Mouse (Mus musculus) midbrain, embryonic 14.5 days (tissue): ENCODE measurements around the gene Zfp30. TPM values are rescaled to one million over a fixed set of nuclear protein-coding genes. Genes with fewer than 3 reads are reported as not detected.

Experiments
- ATAC-seq: fragments of 200-750 bp; cut with Nextera tagmentation; 2 replicates; pipeline ENCODE4 v1.8.0; 2017; ENCODE audit warnings: moderate number of reproducible peaks, moderate library complexity; ENCODE audit not compliant: low FRiP score, low TSS enrichment
- DNase-seq: peaks from one replicate; pipeline ENCODE4 v3.0.0-alpha.2; 2015
- H3K27ac ChIP-seq: fragments of 300-500 bp; sonication (generic); replicated peaks from 2 replicates; pipeline ENCODE4 v1.5.1; 2014; ENCODE audit warnings: mild to moderate bottlenecking, low read depth, low read length, moderate library complexity
- H3K27me3 ChIP-seq: fragments of 300-500 bp; sonication (generic); 2 replicates; pipeline ENCODE4 v1.6.1; 2014; ENCODE audit warnings: low read length, control low read depth, mixed read lengths; ENCODE audit not compliant: control insufficient read depth, insufficient read depth
- H3K36me3 ChIP-seq: fragments of 300-500 bp; sonication (generic); 2 replicates; pipeline ENCODE4 v1.6.1; 2014; ENCODE audit warnings: low read length, control low read depth; ENCODE audit not compliant: control insufficient read depth, insufficient read depth
- H3K4me1 ChIP-seq: fragments of 300-500 bp; sonication (generic); 2 replicates; pipeline ENCODE4 v1.6.1; 2014; ENCODE audit warnings: mild to moderate bottlenecking, antibody characterized with exemption, low read length, control low read depth; ENCODE audit not compliant: control insufficient read depth, insufficient read depth
- H3K4me2 ChIP-seq: fragments of 300-500 bp; sonication (generic); 2 replicates; pipeline ENCODE4 v1.6.1; 2014; ENCODE audit warnings: mild to moderate bottlenecking, low read length, moderate library complexity
- H3K4me3 ChIP-seq: fragments of 300-500 bp; sonication (generic); replicated peaks from 2 replicates; pipeline ENCODE4 v1.5.1; 2014; ENCODE audit warnings: low read depth, low read length
- H3K9ac ChIP-seq: fragments of 300-500 bp; sonication (generic); replicated peaks from 2 replicates; pipeline ENCODE4 v1.6.1; 2014; ENCODE audit warnings: mild to moderate bottlenecking, low read length, moderate library complexity
- H3K9me3 ChIP-seq: fragments of 300-500 bp; sonication (generic); 2 replicates; pipeline ENCODE4 v1.6.1; 2016; ENCODE audit warnings: low read length, control low read depth, mixed read lengths; ENCODE audit not compliant: control insufficient read depth
- WGBS: fragments of 180-500 bp; shearing (Covaris S2); extraction: QIAGEN DNeasy Blood & Tissue Kit; methylation state at CpG from one replicate; pipeline ENCODE4 v1.1.7; 2014; 5-methylcytosine and 5-hydroxymethylcytosine counted together
- polyA plus RNA-seq: library from polyadenylated mRNA; unstranded; fragments of >200 nt; fragmentation: Nextera tagmentation; extraction: Ambion mirVana; gene quantifications from 2 replicates; pipeline ENCODE4 v1.2.1, GENCODE M21; 2014

Gene Zfp30
- polyA plus RNA-seq, 1 experiment from 2014 or later: 16.0 TPM

DNA sequence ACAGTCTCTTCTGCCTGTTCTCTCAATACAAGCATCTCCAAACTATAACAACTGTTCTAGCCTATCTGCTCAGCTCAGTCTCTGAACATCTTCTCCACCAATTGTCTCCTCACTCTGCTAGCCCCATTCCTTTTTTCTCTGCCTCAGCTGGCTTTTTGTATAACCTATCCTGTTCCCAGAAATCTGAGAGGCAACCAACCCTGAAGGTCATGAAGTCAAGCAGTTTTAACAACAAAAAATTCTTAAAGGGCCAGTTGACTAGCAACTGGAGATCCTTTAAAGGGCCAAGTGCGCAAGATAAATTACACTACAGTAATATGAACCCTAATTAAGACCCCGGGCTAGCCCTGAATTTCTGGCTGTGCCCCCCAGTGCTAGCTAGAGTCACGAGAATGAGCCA is 9.4 kb upstream of the Zfp30 start:
- H3K36me3 ChIP-seq: peaks cover 71% of the 10 kb centered on the region
- WGBS: 92% methylated on average over 3 of the region's 3 CpGs
- no peak for DNase-seq

DNA sequence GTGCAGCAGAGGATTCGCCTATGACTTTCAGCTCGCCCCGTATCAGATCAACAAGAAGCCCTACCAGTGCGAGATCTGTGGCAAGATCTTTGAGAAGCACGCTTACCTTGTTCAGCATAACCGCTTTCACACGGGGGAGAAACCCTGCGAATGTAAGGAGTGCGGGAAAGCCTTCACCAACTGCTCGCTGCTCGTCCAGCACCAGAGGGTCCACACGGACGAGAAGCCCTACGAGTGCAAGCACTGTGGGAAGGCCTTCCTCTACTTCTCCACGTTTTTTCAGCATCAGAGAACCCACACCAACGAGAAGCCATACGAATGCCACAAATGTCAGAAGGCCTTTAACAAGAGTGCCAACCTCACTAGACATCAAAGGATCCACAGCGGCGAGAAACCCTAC is 7.2 kb upstream of the Zfp30 start:
- Histone ChIP-seq H3K4me2 (no peak overlapping the region), H3K9ac (no peak overlapping the region), H3K4me1 (no peaks in the 10 kb centered on the region), H3K9me3 (no peaks in the 10 kb centered on the region), H3K4me3 (no peak overlapping the region), H3K27ac (no peak overlapping the region), H3K27me3 (no peaks in the 10 kb centered on the region), H3K36me3 (peaks cover 79% of the 10 kb centered on the region)
- no peak for DNase-seq
- WGBS: 97% methylated on average over 19 of the region's 19 CpGs
- ATAC-seq: no peak

More for the DNA sequence above, 9.4 kb upstream of the Zfp30 start:
- no peak overlapping the region for H3K4me2 ChIP-seq
- H3K9ac ChIP-seq: no peak overlapping the region
- H3K4me3 ChIP-seq: no peak overlapping the region
- H3K27ac ChIP-seq: no peak overlapping the region
- no peaks in the 10 kb centered on the region for H3K27me3 ChIP-seq
- H3K9me3 ChIP-seq: no peaks in the 10 kb centered on the region
- H3K4me1 ChIP-seq: peaks cover 3% of the 10 kb centered on the region
- no peak for ATAC-seq

DNA sequence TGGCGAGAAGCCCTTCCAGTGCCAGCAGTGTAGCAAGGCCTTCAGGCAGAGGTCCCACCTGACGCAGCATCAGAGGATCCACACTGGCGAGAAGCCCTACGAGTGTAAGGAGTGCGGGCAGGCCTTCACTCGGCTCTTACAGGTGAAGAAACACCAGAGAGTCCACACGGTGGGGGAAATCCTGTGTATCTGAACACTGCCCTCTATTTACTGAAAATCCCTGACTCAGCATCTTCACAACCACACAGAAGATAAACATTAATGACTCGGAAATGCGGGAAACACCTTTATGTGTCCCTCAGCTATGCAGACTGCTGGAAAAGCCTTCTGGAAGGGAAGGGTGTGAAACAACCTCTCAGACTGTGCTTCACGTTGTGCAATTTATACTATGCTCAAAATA is 6.4 kb upstream of the Zfp30 start:
- Histone ChIP-seq H3K27me3 (no peaks in the 10 kb centered on the region), H3K4me2 (no peak overlapping the region), H3K9me3 (no peaks in the 10 kb centered on the region), H3K36me3 (peaks cover 73% of the 10 kb centered on the region), H3K27ac (no peak overlapping the region), H3K4me3 (no peak overlapping the region), H3K4me1 (no peaks in the 10 kb centered on the region), H3K9ac (no peak overlapping the region)
- WGBS: 95% methylated on average over 10 of the region's 10 CpGs
- no peak for ATAC-seq
- DNase-seq: no peak

DNA sequence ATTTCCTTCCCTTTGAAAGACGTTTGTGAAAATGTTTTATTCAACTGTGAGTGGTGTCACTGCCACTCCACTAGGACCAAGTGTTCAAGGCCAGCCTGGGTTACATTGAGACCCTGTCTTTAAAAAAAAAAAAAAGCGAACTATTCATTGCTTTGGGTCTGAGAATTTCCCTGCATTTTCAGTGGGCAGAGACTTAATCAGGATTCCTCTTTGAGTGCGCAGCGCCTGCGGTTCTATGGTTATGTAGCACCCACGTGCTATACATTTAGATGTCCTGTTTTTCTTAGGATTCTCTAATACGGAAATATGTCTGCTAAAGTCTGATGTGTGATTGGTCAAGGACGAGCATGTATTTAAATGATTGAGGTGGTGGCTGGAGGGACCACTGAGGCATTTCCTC is 1.2 kb downstream of the Zfp30 start:
- no peaks in the 10 kb centered on the region for H3K27me3 ChIP-seq
- DNase-seq (peak; percentile 43), ATAC-seq (no peak)
- H3K36me3 ChIP-seq: peaks cover 25% of the 10 kb centered on the region
- peak overlapping the region; percentile 71 for H3K4me2 ChIP-seq
- peak overlapping the region; percentile 50 for H3K9ac ChIP-seq
- H3K4me3 ChIP-seq: peak overlapping the region; percentile 78
- WGBS: 41% methylated on average over 8 of the region's 8 CpGs
- H3K9me3 ChIP-seq: no peaks in the 10 kb centered on the region; the same call in 1 of the 2 replicates
- H3K4me1 ChIP-seq: peaks cover 20% of the 10 kb centered on the region; the same call in 1 of the 2 replicates
- H3K27ac ChIP-seq: no peak overlapping the region

DNA sequence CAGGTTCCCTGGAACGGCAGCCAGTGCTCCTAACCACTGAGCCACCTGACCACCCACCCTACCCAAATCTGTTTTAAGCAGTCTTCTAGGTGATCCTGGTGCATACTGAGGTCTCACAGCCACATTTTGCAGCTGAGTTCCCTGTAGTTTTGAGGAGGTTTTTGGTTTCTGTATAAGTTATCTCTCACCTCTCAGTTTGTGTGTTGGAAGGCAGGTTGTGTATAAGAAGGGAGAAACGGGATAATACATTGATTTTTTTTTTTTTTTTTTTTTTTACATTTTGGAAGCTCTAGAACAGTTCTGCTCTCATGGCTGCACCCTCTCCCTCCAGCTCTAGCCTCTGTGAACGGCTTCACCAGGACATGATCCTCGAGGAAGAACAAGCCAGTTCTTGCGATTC is 2.1 kb downstream of the Zfp30 start:
- no peaks in the 10 kb centered on the region; the same call in 1 of the 2 replicates for H3K9me3 ChIP-seq

DNA sequence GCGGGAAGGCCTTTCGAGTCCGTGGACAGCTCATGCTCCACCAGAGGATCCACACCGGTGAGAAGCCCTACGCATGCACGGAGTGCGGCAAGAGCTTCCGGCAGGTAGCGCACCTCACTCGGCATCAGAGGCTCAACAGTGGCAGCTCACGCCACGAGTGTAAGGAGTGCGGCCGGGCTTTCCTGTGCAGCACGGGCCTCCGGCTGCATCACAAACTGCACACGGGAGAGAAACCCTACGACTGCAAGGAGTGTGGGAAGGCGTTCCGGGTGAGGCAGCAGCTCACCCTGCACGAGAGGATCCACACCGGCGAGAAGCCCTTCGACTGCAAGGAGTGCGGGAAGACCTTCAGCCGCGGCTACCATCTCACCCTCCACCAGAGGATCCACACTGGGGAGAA is 9.1 kb downstream of the Zfp30 start:
- no peaks in the 10 kb centered on the region for H3K9me3 ChIP-seq
- H3K9ac ChIP-seq: no peak overlapping the region
- DNase-seq (no peak), ATAC-seq (no peak)
- H3K4me2 ChIP-seq: no peak overlapping the region
- peaks cover 63% of the 10 kb centered on the region for H3K36me3 ChIP-seq
- H3K4me1 ChIP-seq: no peaks in the 10 kb centered on the region
- WGBS: 39% methylated on average over 27 of the region's 27 CpGs
- no peaks in the 10 kb centered on the region for H3K27me3 ChIP-seq
- H3K27ac ChIP-seq: no peak overlapping the region
- H3K4me3 ChIP-seq: no peak overlapping the region

More for the DNA sequence above, 2.1 kb downstream of the Zfp30 start:
- no peak overlapping the region for H3K27ac ChIP-seq
- DNase-seq: no peak
- H3K9ac ChIP-seq: peak overlapping the region; percentile 50
- no peak for ATAC-seq
- peak overlapping the region; percentile 78 for H3K4me3 ChIP-seq
- peaks cover 31% of the 10 kb centered on the region for H3K36me3 ChIP-seq
- WGBS: 78% methylated on average over 5 of the region's 5 CpGs
- peaks cover 20% of the 10 kb centered on the region; the same call in 1 of the 2 replicates for H3K4me1 ChIP-seq
- H3K4me2 ChIP-seq: peak overlapping the region; percentile 71
- no peaks in the 10 kb centered on the region for H3K27me3 ChIP-seq

DNA sequence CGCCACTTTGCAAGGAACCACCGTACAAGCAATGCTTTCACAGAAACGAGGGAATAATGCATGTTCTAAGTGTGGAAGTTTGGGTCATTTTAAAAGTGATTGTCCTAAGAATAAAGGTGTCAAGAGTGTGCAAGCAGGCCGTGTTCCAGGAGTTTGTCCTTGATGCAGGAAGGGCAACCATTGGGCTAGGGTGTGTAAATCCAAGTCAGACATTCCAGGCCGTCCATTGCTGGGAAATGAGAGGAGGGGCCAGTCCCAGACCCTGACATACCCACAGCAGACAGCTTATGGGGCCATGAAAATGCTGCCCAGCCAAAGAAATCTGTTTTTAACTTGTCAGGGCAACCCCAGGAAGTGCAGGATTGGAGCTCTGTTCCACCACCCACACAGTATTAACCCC is 23.2 kb downstream of the Zfp30 start:
- ATAC-seq: no peak
- Histone ChIP-seq H3K9ac (no peak overlapping the region), H3K9me3 (peaks cover 3% of the 10 kb centered on the region), H3K27ac (no peak overlapping the region), H3K27me3 (no peaks in the 10 kb centered on the region), H3K4me3 (no peak overlapping the region), H3K4me2 (no peak overlapping the region), H3K36me3 (no peaks in the 10 kb centered on the region), H3K4me1 (no peaks in the 10 kb centered on the region)
- WGBS: 74% methylated on average over 5 of the region's 5 CpGs
- DNase-seq: no peak

DNA sequence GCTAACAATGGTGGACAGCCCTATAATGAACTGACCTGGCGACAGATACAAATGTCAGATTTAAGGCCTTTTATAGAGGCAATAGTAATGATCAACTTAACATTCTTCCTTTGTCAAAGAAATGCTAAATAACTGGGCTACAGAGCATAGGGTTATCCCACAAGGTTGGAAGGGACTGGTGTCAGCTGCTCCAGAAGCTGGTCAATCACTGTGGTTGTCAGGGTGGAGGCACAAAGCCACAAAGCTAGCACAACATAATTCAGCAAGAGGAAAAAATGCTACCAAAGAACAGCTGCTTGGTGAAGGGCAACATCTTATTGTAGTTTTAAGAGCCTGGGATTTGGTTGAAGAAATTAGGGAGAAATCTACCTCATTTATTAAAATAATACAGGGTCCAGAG is 28.4 kb downstream of the Zfp30 start:
- DNase-seq (no peak), ATAC-seq (no peak)
- H3K4me3 ChIP-seq: no peak overlapping the region
- no peak overlapping the region for H3K27ac ChIP-seq
- 96% methylated on average over 1 of the region's 1 CpGs for WGBS
- H3K27me3 ChIP-seq: no peaks in the 10 kb centered on the region
- no peaks in the 10 kb centered on the region for H3K36me3 ChIP-seq
- H3K4me1 ChIP-seq: peaks cover 22% of the 10 kb centered on the region
- no peak overlapping the region for H3K4me2 ChIP-seq
- H3K9me3 ChIP-seq: peaks cover 3% of the 10 kb centered on the region
- H3K9ac ChIP-seq: no peak overlapping the region

DNA sequence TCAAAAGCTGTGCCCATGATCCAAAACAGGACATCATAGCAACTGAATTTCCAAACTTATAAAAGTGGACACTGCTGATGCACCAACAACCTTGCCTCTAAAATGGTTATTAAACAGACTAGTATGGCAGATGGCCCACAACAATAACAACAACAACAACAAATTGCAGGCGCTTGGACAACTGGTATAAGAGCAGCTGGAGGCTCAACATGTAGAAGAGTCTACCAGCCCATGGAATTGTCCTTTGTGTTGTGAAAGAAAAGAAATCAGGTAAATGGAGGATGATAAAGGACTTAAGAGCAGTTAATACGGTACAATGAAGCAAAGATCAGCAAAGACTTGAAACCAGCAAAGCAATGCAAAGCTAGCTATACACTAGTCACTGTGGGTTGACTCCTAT is 30.6 kb downstream of the Zfp30 start:
- WGBS: 90% methylated on average over 2 of the region's 2 CpGs
- H3K4me1 ChIP-seq: peaks cover 34% of the 10 kb centered on the region
- ATAC-seq (no peak), DNase-seq (no peak)
- H3K4me2 ChIP-seq: peak overlapping the region; percentile 79
- no peak overlapping the region for H3K27ac ChIP-seq
- no peak overlapping the region for H3K9ac ChIP-seq
- H3K4me3 ChIP-seq: peak overlapping the region; percentile 59
- H3K36me3 ChIP-seq: no peaks in the 10 kb centered on the region
- H3K9me3 ChIP-seq: peaks cover 3% of the 10 kb centered on the region
- no peaks in the 10 kb centered on the region for H3K27me3 ChIP-seq
